In the genomic region with DNA sequence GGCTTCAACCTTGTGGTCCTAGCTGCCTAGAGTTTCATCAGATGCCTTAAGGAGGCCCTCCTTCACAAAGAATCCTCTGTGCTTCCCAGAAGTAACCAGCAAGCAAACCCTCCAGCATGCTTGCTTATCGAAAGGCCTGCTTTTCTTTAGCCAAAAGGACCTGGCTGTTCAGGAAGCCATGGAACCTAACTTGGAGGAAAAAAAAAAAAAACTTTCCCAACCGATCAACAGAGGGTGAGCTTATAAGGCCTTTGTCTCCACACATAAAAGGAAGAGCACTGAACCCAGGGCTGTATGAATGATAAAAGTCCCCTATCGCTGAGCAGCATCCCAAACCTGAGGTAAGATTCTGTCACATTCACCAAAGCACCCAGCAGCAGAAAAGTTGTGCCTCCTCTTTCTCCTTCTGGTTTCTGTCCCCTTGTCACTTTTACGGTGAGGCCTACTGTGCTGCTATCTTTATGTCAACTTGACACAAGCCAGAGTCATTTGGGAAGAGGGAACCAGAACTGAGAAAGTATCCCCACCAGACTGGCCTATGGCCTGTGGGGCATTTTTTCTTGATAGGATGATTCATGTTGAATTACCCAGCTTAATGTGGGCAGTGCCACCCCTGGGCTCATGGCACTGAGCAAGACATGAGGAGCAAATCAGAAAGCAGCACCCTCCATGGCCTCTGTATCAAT, we compare ENCODE assay signal across 26 mouse cellular contexts.
DNase-seq lines count a peak whose midpoint lies in the region; ATAC-seq and TF ChIP-seq lines count a peak whose summit lies in the region.
"Had no signal": no experiment of that assay in that cellular context is flagged by ENCODE, and none has a peak within 500 bp of the region (broad histone marks: within the 10 kb centered on the region; RNA-seq: fewer than 3 reads in every experiment).

No protein-coding gene starts in this region.

- no peak overlapping the region for H3K4me3 ChIP-seq in heart, embryonic 15.5 days
- H3K4me3 ChIP-seq in liver, embryonic 11.5 days (ENCODE audit: low read depth, low read length), result no peak overlapping the region
- H3K4me3 ChIP-seq in midbrain, postnatal 0 days (ENCODE audit: low read depth, low read length), result no peak overlapping the region
- H3K4me3 ChIP-seq: embryonic facial prominence, embryonic 12.5 days; forebrain, embryonic 15.5 days; hindbrain, embryonic 10.5 days had no signal

- ATAC-seq in heart, embryonic 15.5 days (replicated peaks; ENCODE audit: insufficient number of reproducible peaks, insufficient read depth, low FRiP score, low read depth), result peak; percentile 76; the same call in 1 of the 2 replicates
- no peak for ATAC-seq in liver, embryonic 11.5 days (replicated peaks; ENCODE audit: low FRiP score)
- ATAC-seq in midbrain, postnatal 0 days (ENCODE audit: low FRiP score), result no peak
- ATAC-seq: CD4-positive, CD25-positive, alpha-beta regulatory T cell, adult 4 months; forebrain, embryonic 15.5 days; hindbrain, postnatal 0 days; midbrain, embryonic 16.5 days had no signal

- no peak overlapping the region for H3K9ac ChIP-seq in heart, embryonic 15.5 days
- peak overlapping the region; percentile 17; the same call in 1 of the 2 replicates for H3K9ac ChIP-seq in liver, embryonic 11.5 days (ENCODE audit: low read depth, low read length)
- H3K9ac ChIP-seq in midbrain, postnatal 0 days (replicated peaks; ENCODE audit: low read length, poor library complexity, severe bottlenecking), result no peak overlapping the region
- H3K9ac ChIP-seq: embryonic facial prominence, embryonic 12.5 days; forebrain, embryonic 15.5 days; lung, embryonic 14.5 days had no signal

- no peak overlapping the region for H3K4me2 ChIP-seq in heart, embryonic 15.5 days
- H3K4me2 ChIP-seq in liver, embryonic 11.5 days, result peak overlapping the region; percentile 41; the same call in 1 of the 2 replicates
- no peak overlapping the region for H3K4me2 ChIP-seq in midbrain, postnatal 0 days (ENCODE audit: low read depth, low read length, poor library complexity, severe bottlenecking)
- H3K4me2 ChIP-seq: embryonic facial prominence, embryonic 12.5 days; forebrain, embryonic 15.5 days; lung, embryonic 14.5 days had no signal

- TF ChIP-seq CTCF in midbrain, postnatal 0 days (IDR thresholded peaks at IDR 0.05), result no peak

- no peaks in the 10 kb centered on the region for H3K27me3 ChIP-seq in heart, embryonic 15.5 days
- H3K27me3 ChIP-seq in liver, embryonic 11.5 days (replicated peaks; ENCODE audit: control insufficient read depth, insufficient read depth, low read length), result no peaks in the 10 kb centered on the region
- no peaks in the 10 kb centered on the region for H3K27me3 ChIP-seq in midbrain, postnatal 0 days (ENCODE audit: insufficient read depth, low read length)
- H3K27me3 ChIP-seq: embryonic facial prominence, embryonic 12.5 days; forebrain, embryonic 15.5 days had no signal

- peak; percentile 30 for DNase-seq in embryo, embryonic 10.5 days (ENCODE audit: low spot score)
- DNase-seq in embryo, embryonic 9.5 days (ENCODE audit: extremely low spot score), result no peak
- no peak for DNase-seq in heart, postnatal 10 days
- DNase-seq in liver, embryonic 11.5 days (ENCODE audit: low spot score), result no peak
- no peak for DNase-seq in liver
- DNase-seq in midbrain, postnatal 0 days (ENCODE audit: low spot score), result no peak
- DNase-seq in urinary bladder, adult 18-20 months (ENCODE audit: low spot score in 2 of 2), result no peak
- DNase-seq: adrenal gland, postnatal 25 days; cerebellum, adult 2 months; cerebellum, postnatal 36 days; gastrocnemius, postnatal 36 days; kidney, adult 8-10 months; kidney, postnatal 14 days; lung, embryonic 14.5 days; lung, postnatal 36 days; right cerebral cortex, postnatal 14 days; spleen, adult 18-20 months; thymus, adult 18-20 months; thymus, postnatal 4 days had no signal

- no peaks in the 10 kb centered on the region for H3K36me3 ChIP-seq in heart, embryonic 15.5 days
- H3K36me3 ChIP-seq in liver, embryonic 11.5 days (ENCODE audit: control insufficient read depth, insufficient read depth, low read length), result no peaks in the 10 kb centered on the region
- H3K36me3 ChIP-seq in midbrain, postnatal 0 days (ENCODE audit: insufficient read depth, low read length), result peaks cover 15% of the 10 kb centered on the region

- intact Hi-C loops in heart, postnatal 10 days (cut with DNase I), result no loop called here

- H3K4me1 ChIP-seq in heart, embryonic 15.5 days (replicated peaks), result peaks cover 29% of the 10 kb centered on the region
- H3K4me1 ChIP-seq in liver, embryonic 11.5 days (replicated peaks; ENCODE audit: control insufficient read depth, insufficient read depth, low read length), result peaks cover 10% of the 10 kb centered on the region
- H3K4me1 ChIP-seq in midbrain, postnatal 0 days (ENCODE audit: insufficient read depth, low read length), result no peaks in the 10 kb centered on the region
- H3K4me1 ChIP-seq: embryonic facial prominence, embryonic 12.5 days; hindbrain, embryonic 10.5 days had no signal

- peak overlapping the region; percentile 73 for H3K27ac ChIP-seq in heart, embryonic 15.5 days
- no peak overlapping the region for H3K27ac ChIP-seq in liver, embryonic 11.5 days (ENCODE audit: low read depth, low read length)
- H3K27ac ChIP-seq in midbrain, postnatal 0 days (ENCODE audit: low read depth, low read length), result no peak overlapping the region
- H3K27ac ChIP-seq: embryonic facial prominence, embryonic 12.5 days; forebrain, embryonic 15.5 days; hindbrain, embryonic 10.5 days; hindbrain, postnatal 0 days had no signal

- H3K9me3 ChIP-seq in heart, embryonic 15.5 days (replicated peaks), result no peaks in the 10 kb centered on the region
- no peaks in the 10 kb centered on the region for H3K9me3 ChIP-seq in liver, embryonic 11.5 days (ENCODE audit: control insufficient read depth, low read length)
- no peaks in the 10 kb centered on the region for H3K9me3 ChIP-seq in midbrain, postnatal 0 days (ENCODE audit: low read length)
- H3K9me3 ChIP-seq: embryonic facial prominence, embryonic 12.5 days; forebrain, embryonic 15.5 days; hindbrain, embryonic 10.5 days had no signal

- 22% methylated on average over 4 of the region's 4 CpGs for WGBS in heart, embryonic 15.5 days
- WGBS in liver, embryonic 11.5 days, result 46% methylated on average over 4 of the region's 4 CpGs
- WGBS in midbrain, postnatal 0 days, result 68% methylated on average over 4 of the region's 4 CpGs
